Mouse (Mus musculus): ENCODE results near the gene Smad9. TPM values are rescaled to one million over a fixed set of nuclear protein-coding genes. Genes with fewer than 3 reads are reported as not detected.
A peak's percentile ranks its signal among the peaks of the same experiment; 100 is the strongest.

Smad9 gene
- total RNA-seq (2018; cell fraction: chromatin; rRNA removed): under 1 TPM in 1 of 26 experiments, not detected in 25; 0.19 TPM
- not detected for total RNA-seq (2018; cell fraction: cytosol; rRNA removed)
- under 1 TPM in 1 of 26 experiments, not detected in 25; 0.25 TPM for total RNA-seq (2018; cell fraction: nucleus; rRNA removed)
- polyA plus RNA-seq (2018): 0.04 TPM in 1 of 3 replicates, not detected in the others

- H3K27ac ChIP-seq: no peak within 1 kb of the TSS
- WGBS (ENCODE audit: missing documents): 4% methylated on average over 43 of the region's 66 CpGs
- H3K4me3 ChIP-seq (ENCODE audit: inconsistent target): no peak within 1 kb of the TSS
- no peaks in the 10 kb centered on the region for H3K79me2 ChIP-seq (ENCODE audit: inconsistent target)
- peaks cover 2% of the 10 kb centered on the region; the same call in 1 of the 2 replicates for H3K36me3 ChIP-seq (ENCODE audit: inconsistent target)
Observed at GRCm38 (mm10) chr3:54755145-54756041, at the start of gene Smad9. Smad9 (plus strand) TSS chr3:54755582.

GRCm38 (mm10) chr3:54708972-54709371 lies 46.4 kb upstream of the Smad9 start:
- Histone ChIP-seq H3K27ac (peak overlapping the region; percentile 49), H3K36me3 (ENCODE audit: inconsistent target) (peaks cover 58% of the 10 kb centered on the region), H3K79me2 (ENCODE audit: inconsistent target) (no peaks in the 10 kb centered on the region), H3K4me3 (ENCODE audit: inconsistent target) (no peak overlapping the region)
- 5% methylated on average over 9 of the region's 9 CpGs for WGBS (ENCODE audit: missing documents)

- no peak within 1 kb of the TSS for H3K4me3 ChIP-seq (ENCODE audit: inconsistent target)
- 92% methylated on average over 6 of the region's 6 CpGs for WGBS (ENCODE audit: missing documents)
- H3K79me2 ChIP-seq (ENCODE audit: inconsistent target): no peaks in the 10 kb centered on the region
- no peak within 1 kb of the TSS for H3K27ac ChIP-seq
- peaks cover 79% of the 10 kb centered on the region for H3K36me3 ChIP-seq (ENCODE audit: inconsistent target)
Observed at GRCm38 (mm10) chr3:54714253-54714652, 41.1 kb upstream of the Smad9 start, which contains the start of gene Gm21958. Gm21958 (minus strand) TSS chr3:54714353.

GRCm38 (mm10) chr3:54715461-54715860 lies 39.9 kb upstream of the Smad9 start:
- 90% methylated on average over 6 of the region's 6 CpGs for WGBS (ENCODE audit: missing documents)
- Histone ChIP-seq H3K27ac (no peak overlapping the region), H3K79me2 (ENCODE audit: inconsistent target) (no peaks in the 10 kb centered on the region), H3K4me3 (ENCODE audit: inconsistent target) (no peak overlapping the region), H3K36me3 (ENCODE audit: inconsistent target) (peaks cover 75% of the 10 kb centered on the region)

GRCm38 (mm10) chr3:54717348-54717747 lies 38.0 kb upstream of the Smad9 start:
- 91% methylated on average over 6 of the region's 6 CpGs for WGBS (ENCODE audit: missing documents)
- no peaks in the 10 kb centered on the region for H3K79me2 ChIP-seq (ENCODE audit: inconsistent target)
- no peak overlapping the region for H3K27ac ChIP-seq
- H3K4me3 ChIP-seq (ENCODE audit: inconsistent target): no peak overlapping the region
- peaks cover 75% of the 10 kb centered on the region for H3K36me3 ChIP-seq (ENCODE audit: inconsistent target)

- 30% methylated on average over 3 of the region's 3 CpGs for WGBS (ENCODE audit: missing documents)
- Histone ChIP-seq H3K27ac (no peak overlapping the region), H3K4me3 (ENCODE audit: inconsistent target) (no peak overlapping the region), H3K79me2 (ENCODE audit: inconsistent target) (no peaks in the 10 kb centered on the region), H3K36me3 (ENCODE audit: inconsistent target) (peaks cover 67% of the 10 kb centered on the region)
Observed at GRCm38 (mm10) chr3:54718947-54719346, 36.4 kb upstream of the Smad9 start.

- no peaks in the 10 kb centered on the region for H3K79me2 ChIP-seq (ENCODE audit: inconsistent target)
- H3K27ac ChIP-seq: no peak overlapping the region
- no peak overlapping the region for H3K4me3 ChIP-seq (ENCODE audit: inconsistent target)
- H3K36me3 ChIP-seq (ENCODE audit: inconsistent target): peaks cover 47% of the 10 kb centered on the region
- 49% methylated on average over 10 of the region's 10 CpGs for WGBS (ENCODE audit: missing documents)
Observed at GRCm38 (mm10) chr3:54723741-54724500, 31.5 kb upstream of the Smad9 start.

GRCm38 (mm10) chr3:54725344-54725743 lies 30.0 kb upstream of the Smad9 start:
- Histone ChIP-seq H3K79me2 (ENCODE audit: inconsistent target) (no peaks in the 10 kb centered on the region), H3K27ac (no peak overlapping the region), H3K36me3 (ENCODE audit: inconsistent target) (peaks cover 57% of the 10 kb centered on the region), H3K4me3 (ENCODE audit: inconsistent target) (no peak overlapping the region)
- 84% methylated on average over 2 of the region's 2 CpGs for WGBS (ENCODE audit: missing documents)

- H3K27ac ChIP-seq: no peak overlapping the region
- H3K4me3 ChIP-seq (ENCODE audit: inconsistent target): no peak overlapping the region
- peaks cover 47% of the 10 kb centered on the region for H3K36me3 ChIP-seq (ENCODE audit: inconsistent target)
- 100% methylated on average over 2 of the region's 2 CpGs for WGBS (ENCODE audit: missing documents)
- H3K79me2 ChIP-seq (ENCODE audit: inconsistent target): peaks cover 3% of the 10 kb centered on the region; the same call in 1 of the 2 replicates
Observed at GRCm38 (mm10) chr3:54727588-54727987, 27.8 kb upstream of the Smad9 start.

- no peak overlapping the region for H3K4me3 ChIP-seq (ENCODE audit: inconsistent target)
- H3K79me2 ChIP-seq (ENCODE audit: inconsistent target): peaks cover 8% of the 10 kb centered on the region
- WGBS (ENCODE audit: missing documents): 94% methylated on average over 6 of the region's 6 CpGs
- peaks cover 47% of the 10 kb centered on the region for H3K36me3 ChIP-seq (ENCODE audit: inconsistent target)
- H3K27ac ChIP-seq: no peak overlapping the region
Observed at GRCm38 (mm10) chr3:54728100-54728499, 27.3 kb upstream of the Smad9 start.

- Histone ChIP-seq H3K36me3 (ENCODE audit: inconsistent target) (peaks cover 47% of the 10 kb centered on the region), H3K79me2 (ENCODE audit: inconsistent target) (peaks cover 32% of the 10 kb centered on the region), H3K4me3 (ENCODE audit: inconsistent target) (no peak overlapping the region), H3K27ac (no peak overlapping the region)
- WGBS (ENCODE audit: missing documents): 93% methylated on average over 8 of the region's 8 CpGs
Observed at GRCm38 (mm10) chr3:54731626-54732150, 23.7 kb upstream of the Smad9 start.

GRCm38 (mm10) chr3:54732371-54732770 lies 23.0 kb upstream of the Smad9 start:
- Histone ChIP-seq H3K27ac (no peak overlapping the region), H3K79me2 (ENCODE audit: inconsistent target) (peaks cover 39% of the 10 kb centered on the region)

GRCm38 (mm10) chr3:54734411-54735246 lies 20.8 kb upstream of the Smad9 start:
- WGBS (ENCODE audit: missing documents): 2% methylated on average over 84 of the region's 84 CpGs
- H3K4me3 ChIP-seq (ENCODE audit: inconsistent target): peak overlapping the region; percentile 98

More at GRCm38 (mm10) chr3:54732371-54732770, 23.0 kb upstream of the Smad9 start:
- H3K4me3 ChIP-seq (ENCODE audit: inconsistent target): no peak overlapping the region
- H3K36me3 ChIP-seq (ENCODE audit: inconsistent target): peaks cover 40% of the 10 kb centered on the region
- 85% methylated on average over 4 of the region's 4 CpGs for WGBS (ENCODE audit: missing documents)

More at GRCm38 (mm10) chr3:54734411-54735246, 20.8 kb upstream of the Smad9 start:
- peaks cover 49% of the 10 kb centered on the region for H3K79me2 ChIP-seq (ENCODE audit: inconsistent target)
- H3K27ac ChIP-seq: peak overlapping the region; percentile 62
- H3K36me3 ChIP-seq (ENCODE audit: inconsistent target): peaks cover 25% of the 10 kb centered on the region
